8 mouse cellular contexts compared by ENCODE assay signal in genomic region chr11:113651206-113651906, GRCm38 (mm10). TPM values are rescaled to one million over a fixed set of nuclear protein-coding genes. Genes with fewer than 3 reads are reported as not detected.
DNase-seq lines count a peak whose midpoint lies in the region; ATAC-seq and TF ChIP-seq lines count a peak whose summit lies in the region.

No protein-coding gene starts in this region.

- DNase-seq in forebrain, embryonic 10.5 days (ENCODE audit: extremely low spot score, low spot score): no peak
- DNase-seq in forebrain, postnatal 0 days: no peak
- DNase-seq in cerebellum, adult 2 months: peak in 1 of 2 experiments; percentile 72
- DNase-seq in hindbrain, embryonic 14.5 days (ENCODE audit: low spot score): no peak
- DNase-seq in urinary bladder, postnatal 25 days (ENCODE audit: low spot score): no peak
- DNase-seq in embryo, embryonic 10 days (ENCODE audit: low spot score): no peak

- 77% methylated on average over 22 of the region's 22 CpGs for WGBS in forebrain, embryonic 10.5 days
- 69% methylated on average over 22 of the region's 22 CpGs for WGBS in forebrain, postnatal 0 days
- 34% methylated on average over 22 of the region's 22 CpGs for WGBS in cerebellum, adult 2 months
- 65% methylated on average over 22 of the region's 22 CpGs for WGBS in hindbrain, embryonic 14.5 days
- WGBS in midbrain, embryonic 13.5 days: 70% methylated on average over 22 of the region's 22 CpGs

- peaks cover 15% of the 10 kb centered on the region for H3K27me3 ChIP-seq in forebrain, embryonic 10.5 days (ENCODE audit: poor library complexity, severe bottlenecking)
- no peaks in the 10 kb centered on the region for H3K27me3 ChIP-seq in forebrain, postnatal 0 days (ENCODE audit: insufficient read depth, low read length)
- H3K27me3 ChIP-seq in cerebellum, adult 2 months (ENCODE audit: control insufficient read depth, insufficient read depth, low read length): no peaks in the 10 kb centered on the region
- H3K27me3 ChIP-seq in hindbrain, embryonic 14.5 days (ENCODE audit: control insufficient read depth, insufficient read depth, low read length): no peaks in the 10 kb centered on the region
- 0 out of 2 replicates have a peak, but pooled peaks cover 12% of the 10 kb centered on the region for H3K27me3 ChIP-seq in midbrain, embryonic 13.5 days

- no peak overlapping the region for H3K9ac ChIP-seq in forebrain, postnatal 0 days
- no peak overlapping the region for H3K9ac ChIP-seq in hindbrain, embryonic 14.5 days
- H3K9ac ChIP-seq in midbrain, embryonic 13.5 days (replicated peaks): no peak overlapping the region

- peak overlapping the region; percentile 36; the same call in 1 of the 2 replicates for H3K27ac ChIP-seq in forebrain, embryonic 10.5 days
- no peak overlapping the region for H3K27ac ChIP-seq in forebrain, postnatal 0 days (ENCODE audit: low read depth, low read length)
- peak overlapping the region; percentile 20; the same call in 1 of the 2 replicates for H3K27ac ChIP-seq in cerebellum, adult 2 months (ENCODE audit: insufficient read depth, low read length)
- H3K27ac ChIP-seq in hindbrain, embryonic 14.5 days: no peak overlapping the region
- peak overlapping the region; percentile 49; the same call in 1 of the 2 replicates for H3K27ac ChIP-seq in midbrain, embryonic 13.5 days

- TF ChIP-seq POLR2A in cerebellum, adult 2 months (IDR thresholded peaks at IDR 0.05; ENCODE audit: borderline replicate concordance, insufficient read depth, low read length): no peak

- ATAC-seq in forebrain, postnatal 0 days: no peak
- no peak for ATAC-seq in hindbrain, embryonic 14.5 days (ENCODE audit: low FRiP score)
- peak; percentile 9; the same call in 1 of the 2 replicates for ATAC-seq in midbrain, embryonic 13.5 days
- ATAC-seq in monocyte, adult 5-6 weeks (replicated peaks; ENCODE audit: insufficient number of reproducible peaks, low FRiP score, low TSS enrichment, poor library complexity, severe bottlenecking): no peak

- TF ChIP-seq CTCF in forebrain, postnatal 0 days (IDR thresholded peaks at IDR 0.05; ENCODE audit: low read depth): no peak
- no peak for TF ChIP-seq CTCF in cerebellum, adult 2 months (IDR thresholded peaks at IDR 0.05; ENCODE audit: borderline replicate concordance, insufficient read depth, low read depth, low read length)

- no peak overlapping the region for H3K4me2 ChIP-seq in forebrain, postnatal 0 days (ENCODE audit: low read depth)
- peak overlapping the region; percentile 56; the same call in 1 of the 2 replicates for H3K4me2 ChIP-seq in hindbrain, embryonic 14.5 days (replicated peaks)
- H3K4me2 ChIP-seq in midbrain, embryonic 13.5 days (replicated peaks): peak overlapping the region; percentile 66

- 0 out of 2 replicates have a peak overlapping the region, but pooled peaks have one; percentile 95 for H3K4me3 ChIP-seq in forebrain, embryonic 10.5 days
- no peak overlapping the region for H3K4me3 ChIP-seq in forebrain, postnatal 0 days (ENCODE audit: low read depth, low read length)
- peak overlapping the region; percentile 32 for H3K4me3 ChIP-seq in cerebellum, adult 2 months (replicated peaks; ENCODE audit: insufficient read depth, low read depth, low read length)
- no peak overlapping the region for H3K4me3 ChIP-seq in hindbrain, embryonic 14.5 days (replicated peaks; ENCODE audit: low read length)
- H3K4me3 ChIP-seq in midbrain, embryonic 13.5 days (replicated peaks): no peak overlapping the region

- peaks cover 51% of the 10 kb centered on the region for H3K36me3 ChIP-seq in forebrain, embryonic 10.5 days (replicated peaks)
- peaks cover 49% of the 10 kb centered on the region for H3K36me3 ChIP-seq in forebrain, postnatal 0 days (ENCODE audit: insufficient read depth)
- H3K36me3 ChIP-seq in hindbrain, embryonic 14.5 days (replicated peaks; ENCODE audit: control insufficient read depth, insufficient read depth): peaks cover 44% of the 10 kb centered on the region
- H3K36me3 ChIP-seq in midbrain, embryonic 13.5 days: peaks cover 49% of the 10 kb centered on the region

- H3K4me1 ChIP-seq in forebrain, embryonic 10.5 days: peaks cover 51% of the 10 kb centered on the region
- peaks cover 11% of the 10 kb centered on the region; the same call in 1 of the 2 replicates for H3K4me1 ChIP-seq in forebrain, postnatal 0 days (ENCODE audit: insufficient read depth)
- peaks cover 32% of the 10 kb centered on the region for H3K4me1 ChIP-seq in cerebellum, adult 2 months (ENCODE audit: control insufficient read depth, insufficient read depth, low read length)
- H3K4me1 ChIP-seq in hindbrain, embryonic 14.5 days (replicated peaks; ENCODE audit: control insufficient read depth, insufficient read depth, low read length): peaks cover 14% of the 10 kb centered on the region
- H3K4me1 ChIP-seq in midbrain, embryonic 13.5 days (replicated peaks): peaks cover 29% of the 10 kb centered on the region

- H3K9me3 ChIP-seq in forebrain, embryonic 10.5 days: no peaks in the 10 kb centered on the region
- no peaks in the 10 kb centered on the region for H3K9me3 ChIP-seq in forebrain, postnatal 0 days (ENCODE audit: low read length)
- no peaks in the 10 kb centered on the region for H3K9me3 ChIP-seq in hindbrain, embryonic 14.5 days (ENCODE audit: control insufficient read depth, low read length)
- H3K9me3 ChIP-seq in midbrain, embryonic 13.5 days: no peaks in the 10 kb centered on the region

RNA-seq across cellular contexts. Expression of gene Slc39a11, which starts 1.5 kb away (rescaled TPM):
- polyA plus RNA-seq in forebrain, embryonic 10.5 days (2016; fragmentation: Nextera tagmentation; extraction: Ambion mirVana): 18.4 and 19.8 TPM in 2 replicates
- total RNA-seq in forebrain, postnatal 0 days (2014; rRNA removed): 36.9 and 48.2 TPM in 2 replicates
- polyA plus RNA-seq in forebrain, postnatal 0 days (2015; fragmentation: Nextera tagmentation; extraction: Ambion mirVana): 33.1 and 39.1 TPM in 2 replicates
- 13.0 and 14.1 TPM in 2 replicates for polyA plus RNA-seq in cerebellum, adult 2 months (2012; rRNA removed)
- polyA plus RNA-seq in hindbrain, embryonic 14.5 days (2014; fragmentation: Nextera tagmentation; extraction: Ambion mirVana): 25.5 and 30.2 TPM in 2 replicates
- 29.8 and 31.2 TPM in 2 replicates for polyA plus RNA-seq in midbrain, embryonic 13.5 days (2015; fragmentation: Nextera tagmentation; extraction: Ambion mirVana)
- total RNA-seq in monocyte, adult 5-6 weeks (2017): 7.1 to 9.8 TPM (median 8.9 TPM) in 3 replicates

RNA-seq across cellular contexts. Expression of gene Cog1, which starts 2.4 kb away (rescaled TPM):
- polyA plus RNA-seq in forebrain, embryonic 10.5 days (2016; fragmentation: Nextera tagmentation; extraction: Ambion mirVana): 24.4 and 24.6 TPM in 2 replicates
- 37.2 and 48.8 TPM in 2 replicates for total RNA-seq in forebrain, postnatal 0 days (2014; rRNA removed)
- polyA plus RNA-seq in forebrain, postnatal 0 days (2015; fragmentation: Nextera tagmentation; extraction: Ambion mirVana): 25.3 and 28.6 TPM in 2 replicates
- 84.0 and 87.5 TPM in 2 replicates for polyA plus RNA-seq in cerebellum, adult 2 months (2012; rRNA removed)
- 38.0 and 41.9 TPM in 2 replicates for polyA plus RNA-seq in hindbrain, embryonic 14.5 days (2014; fragmentation: Nextera tagmentation; extraction: Ambion mirVana)
- 31.7 and 33.2 TPM in 2 replicates for polyA plus RNA-seq in midbrain, embryonic 13.5 days (2015; fragmentation: Nextera tagmentation; extraction: Ambion mirVana)
- 15.0 to 35.6 TPM (median 20.2 TPM) in 3 replicates for total RNA-seq in monocyte, adult 5-6 weeks (2017)

RNA-seq across cellular contexts. Expression of gene Sstr2, which starts 32.2 kb away (rescaled TPM):
- 2.7 and 4.1 TPM in 2 replicates for polyA plus RNA-seq in forebrain, embryonic 10.5 days (2016; fragmentation: Nextera tagmentation; extraction: Ambion mirVana)
- 19.9 and 32.2 TPM in 2 replicates for total RNA-seq in forebrain, postnatal 0 days (2014; rRNA removed)
- polyA plus RNA-seq in forebrain, postnatal 0 days (2015; fragmentation: Nextera tagmentation; extraction: Ambion mirVana): 23.1 and 27.1 TPM in 2 replicates
- polyA plus RNA-seq in cerebellum, adult 2 months (2012; rRNA removed): 3.3 and 4.0 TPM in 2 replicates
- polyA plus RNA-seq in hindbrain, embryonic 14.5 days (2014; fragmentation: Nextera tagmentation; extraction: Ambion mirVana): 19.4 and 23.9 TPM in 2 replicates
- 15.7 and 19.4 TPM in 2 replicates for polyA plus RNA-seq in midbrain, embryonic 13.5 days (2015; fragmentation: Nextera tagmentation; extraction: Ambion mirVana)
- total RNA-seq in monocyte, adult 5-6 weeks (2017): 0.29 TPM in 1 of 3 replicates, not detected in the others

RNA-seq across cellular contexts. Expression of gene Fam104a, which starts 32.6 kb away (rescaled TPM):
- polyA plus RNA-seq in forebrain, embryonic 10.5 days (2016; fragmentation: Nextera tagmentation; extraction: Ambion mirVana): 55.1 and 56.6 TPM in 2 replicates
- 37.6 and 38.7 TPM in 2 replicates for total RNA-seq in forebrain, postnatal 0 days (2014; rRNA removed)
- polyA plus RNA-seq in forebrain, postnatal 0 days (2015; fragmentation: Nextera tagmentation; extraction: Ambion mirVana): 54.7 and 58.9 TPM in 2 replicates
- polyA plus RNA-seq in cerebellum, adult 2 months (2012; rRNA removed): 32.5 and 32.9 TPM in 2 replicates
- 42.3 and 43.7 TPM in 2 replicates for polyA plus RNA-seq in hindbrain, embryonic 14.5 days (2014; fragmentation: Nextera tagmentation; extraction: Ambion mirVana)
- polyA plus RNA-seq in midbrain, embryonic 13.5 days (2015; fragmentation: Nextera tagmentation; extraction: Ambion mirVana): 44.7 and 47.9 TPM in 2 replicates
- 17.2 to 28.1 TPM (median 27.7 TPM) in 3 replicates for total RNA-seq in monocyte, adult 5-6 weeks (2017)

RNA-seq across cellular contexts. Expression of gene D11Wsu47e, which starts 32.9 kb away (rescaled TPM):
- 23.8 and 26.1 TPM in 2 replicates for polyA plus RNA-seq in forebrain, embryonic 10.5 days (2016; fragmentation: Nextera tagmentation; extraction: Ambion mirVana)
- total RNA-seq in forebrain, postnatal 0 days (2014; rRNA removed): 34.2 and 36.7 TPM in 2 replicates
- 23.4 and 25.7 TPM in 2 replicates for polyA plus RNA-seq in forebrain, postnatal 0 days (2015; fragmentation: Nextera tagmentation; extraction: Ambion mirVana)
- polyA plus RNA-seq in cerebellum, adult 2 months (2012; rRNA removed): 10.1 and 10.5 TPM in 2 replicates
- polyA plus RNA-seq in hindbrain, embryonic 14.5 days (2014; fragmentation: Nextera tagmentation; extraction: Ambion mirVana): 22.2 and 24.2 TPM in 2 replicates
- polyA plus RNA-seq in midbrain, embryonic 13.5 days (2015; fragmentation: Nextera tagmentation; extraction: Ambion mirVana): 21.4 and 26.7 TPM in 2 replicates
- total RNA-seq in monocyte, adult 5-6 weeks (2017): 5.9 to 15.9 TPM (median 13.4 TPM) in 3 replicates

Comparison
In these comparisons a context has a peak if more than half of its experiments do, and no peak if none do; other contexts are left out.
1. H3K27ac ChIP-seq: peak in forebrain, embryonic 10.5 days (single experiment), cerebellum, adult 2 months (single experiment) and midbrain, embryonic 13.5 days (single experiment); none in forebrain, postnatal 0 days (single experiment) and hindbrain, embryonic 14.5 days (single experiment).
2. H3K4me3 ChIP-seq: peak in forebrain, embryonic 10.5 days (single experiment) and cerebellum, adult 2 months (single experiment); none in forebrain, postnatal 0 days (single experiment), hindbrain, embryonic 14.5 days (single experiment) and midbrain, embryonic 13.5 days (single experiment).